Mouse (Mus musculus) CH12.LX (cell line): Measurements from ENCODE around the gene Sertm1. TPM values are rescaled to one million over a fixed set of nuclear protein-coding genes. Genes with fewer than 3 reads are reported as not detected.

Experiments used
- DNase-seq: peaks from one replicate; pipeline ENCODE4 v3.0.0-alpha.2; 2013; ENCODE audit errors: extremely low read depth
- H3K27ac ChIP-seq: 2 replicates; pipeline ENCODE4 v1.5.1; 2012; ENCODE audit warnings: low read depth, mild to moderate bottlenecking, control low read depth, moderate library complexity; ENCODE audit not compliant: insufficient read depth
- H3K27me3 ChIP-seq: replicated peaks from 2 replicates; pipeline ENCODE3; 2012; ENCODE audit warnings: inconsistent platforms
- H3K36me3 ChIP-seq, 2 experiments: replicated peaks in 1 of 2; 2 replicates each; pipeline versions ENCODE3 to v1.6.1; 2012; ENCODE audit warnings: inconsistent platforms in 1 of 2, low read length in 1 of 2, mild to moderate bottlenecking in 1 of 2, mixed read lengths in 1 of 2, moderate library complexity in 1 of 2; ENCODE audit not compliant: control insufficient read depth in 1 of 2, insufficient read depth in 1 of 2
- H3K4me1 ChIP-seq, 2 experiments: 2 replicates each; pipeline ENCODE4 v1.6.1; 2012; ENCODE audit warnings: inconsistent platforms in 1 of 2, moderate library complexity in 1 of 2; ENCODE audit not compliant: insufficient read depth in 2 of 2, control insufficient read depth in 1 of 2
- H3K4me2 ChIP-seq: 2 replicates; pipeline ENCODE4 v1.6.1; 2012; ENCODE audit warnings: low read depth, mild to moderate bottlenecking, control low read depth; ENCODE audit not compliant: poor library complexity, insufficient read depth, severe bottlenecking
- H3K4me3 ChIP-seq, 3 experiments: fragments of 150-350 bp in 1 of 3; sonication (generic) in 1 of 3; replicated peaks in 1 of 3; 2 replicates each; pipeline versions ENCODE3 to v1.5.1; 2011 to 2012; ENCODE audit warnings: low read depth in 2 of 3, low read length in 2 of 3, mild to moderate bottlenecking in 2 of 3, moderate library complexity in 2 of 3, control low read depth in 1 of 3, improper control_type of control experiment in 1 of 3, inconsistent platforms in 1 of 3, mixed read lengths in 1 of 3; ENCODE audit not compliant: poor library complexity in 1 of 3
- H3K79me2 ChIP-seq: replicated peaks from 2 replicates; pipeline ENCODE4 v1.6.1; 2012; ENCODE audit warnings: mild to moderate bottlenecking, moderate library complexity; ENCODE audit not compliant: control insufficient read depth, poor library complexity, insufficient read depth, severe bottlenecking; ENCODE audit errors: extremely low read depth
- H3K9ac ChIP-seq: 2 replicates; pipeline ENCODE4 v1.6.1; 2012; ENCODE audit warnings: low read depth, mild to moderate bottlenecking, control low read depth, moderate library complexity; ENCODE audit not compliant: insufficient read depth
- H3K9me3 ChIP-seq: replicated peaks from 2 replicates; pipeline ENCODE3; 2012; ENCODE audit warnings: low read length, inconsistent platforms, mixed read lengths
- BHLHE40 ChIP-seq: IDR thresholded peaks from 2 replicates; pipeline ENCODE4 v1.6.1; 2011; ENCODE audit warnings: mild to moderate bottlenecking, low read depth, low read length, improper control_type of control experiment
- CTCF ChIP-seq, 2 experiments: IDR thresholded peaks in 1 of 2; conservative IDR thresholded peaks in 1 of 2; 2 replicates each; pipeline ENCODE4 v1.5.1; 2011 to 2012; ENCODE audit warnings: low read depth in 2 of 2, low read length in 2 of 2, improper control_type of control experiment in 1 of 2, inconsistent platforms in 1 of 2, mild to moderate bottlenecking in 1 of 2, moderate library complexity in 1 of 2
- E2F4 ChIP-seq: IDR thresholded peaks from 2 replicates; pipeline ENCODE4 v1.6.1; 2011; ENCODE audit warnings: low read depth, low read length, improper control_type of control experiment; ENCODE audit not compliant: insufficient replicate concordance
- ELF1 ChIP-seq: IDR thresholded peaks from 2 replicates; pipeline ENCODE4 v1.6.1; 2014; ENCODE audit warnings: low read depth, mild to moderate bottlenecking, inconsistent platforms, low read length, improper control_type of control experiment
- EP300 ChIP-seq: IDR thresholded peaks from 2 replicates; pipeline ENCODE4 v1.6.1; 2011; ENCODE audit warnings: low read length, improper control_type of control experiment
- ETS1 ChIP-seq: conservative IDR thresholded peaks from 2 replicates; pipeline ENCODE4 v1.6.1; 2012; ENCODE audit warnings: low read depth, mild to moderate bottlenecking, inconsistent platforms, low read length, improper control_type of control experiment, moderate library complexity
- GABPA ChIP-seq: IDR thresholded peaks from 2 replicates; pipeline ENCODE4 v1.6.1; 2012; ENCODE audit warnings: low read depth, low read length, improper control_type of control experiment, inconsistent platforms; ENCODE audit not compliant: insufficient replicate concordance
- JUND ChIP-seq: conservative IDR thresholded peaks from 2 replicates; pipeline ENCODE4 v1.6.1; 2011; ENCODE audit warnings: low read depth, low read length, improper control_type of control experiment
- KAT2A ChIP-seq: IDR thresholded peaks from 2 replicates; pipeline ENCODE4 v1.6.1; 2012; ENCODE audit warnings: low read length, improper control_type of control experiment, inconsistent platforms; ENCODE audit not compliant: insufficient replicate concordance
- MAX ChIP-seq: IDR thresholded peaks from 2 replicates; pipeline ENCODE4 v1.6.1; 2011; ENCODE audit warnings: low read length, improper control_type of control experiment
- MAZ ChIP-seq: IDR thresholded peaks from 2 replicates; pipeline ENCODE4 v1.6.1; 2012; ENCODE audit warnings: low read depth, mild to moderate bottlenecking, inconsistent platforms, low read length, improper control_type of control experiment, moderate library complexity
- MYC ChIP-seq: IDR thresholded peaks from 2 replicates; pipeline ENCODE4 v1.6.1; 2011; ENCODE audit warnings: low read depth, mild to moderate bottlenecking, improper control_type of control experiment, low read length
- PAX5 ChIP-seq: IDR thresholded peaks from 2 replicates; pipeline ENCODE4 v1.6.1; 2012; ENCODE audit warnings: low read length, inconsistent platforms, mixed read lengths
- POLR2A ChIP-seq: IDR thresholded peaks from 2 replicates; pipeline ENCODE4 v1.6.1; 2011; ENCODE audit warnings: low read depth, mild to moderate bottlenecking, improper control_type of control experiment, low read length
- POLR2AphosphoS2 ChIP-seq: IDR thresholded peaks from 2 replicates; pipeline ENCODE4 v1.6.1; 2011; ENCODE audit warnings: low read depth, low read length, improper control_type of control experiment
- SIN3A ChIP-seq: IDR thresholded peaks from 2 replicates; pipeline ENCODE4 v1.6.1; 2012; ENCODE audit warnings: low read length, improper control_type of control experiment, inconsistent platforms
- SMC3 ChIP-seq: IDR thresholded peaks from 2 replicates; pipeline ENCODE4 v1.6.1; 2011; ENCODE audit warnings: low read depth, low read length, improper control_type of control experiment
- TCF12 ChIP-seq: IDR thresholded peaks from 2 replicates; pipeline ENCODE4 v1.6.1; 2014; ENCODE audit warnings: low read depth, mild to moderate bottlenecking, inconsistent platforms, low read length, improper control_type of control experiment
- USF1 ChIP-seq: IDR thresholded peaks from 2 replicates; pipeline ENCODE4 v1.6.1; 2014; ENCODE audit warnings: low read depth, mild to moderate bottlenecking, inconsistent platforms, low read length, improper control_type of control experiment
- ZKSCAN1 ChIP-seq: IDR thresholded peaks from 2 replicates; pipeline ENCODE4 v1.6.1; 2012; ENCODE audit warnings: low read depth, inconsistent platforms, low read length, improper control_type of control experiment, borderline replicate concordance
- dilution Hi-C: fragments of 300-500 bp; cut with MboI; formaldehyde crosslinking; loops from 2 replicates; pipeline ENCODE4 v1.14.3; 2020; ENCODE audit warnings: low sequenced_read_pairs; ENCODE audit not compliant: extremely low pct_unique_long_range_greater_than_20kb, extremely low pct_ligation_motif_present
- in situ Hi-C: fragments of 300-500 bp; cut with MboI; formaldehyde crosslinking; loops from 3 replicates; pipeline ENCODE4 v1.14.3; 2019; ENCODE audit warnings: low sequenced_read_pairs, low pct_ligation_motif_present, low pct_unique_long_range_greater_than_20kb, mixed read lengths
- polyA plus RNA-seq: library from polyadenylated mRNA; unstranded; fragments of >175 nt; gene quantifications from 2 replicates; pipeline ENCODE4 v1.2.1, GENCODE M21; 2012; ENCODE audit warnings: low read depth; ENCODE audit not compliant: insufficient read length
- total RNA-seq, 2 experiments: library from RNA; depleted of rRNA; stranded (reverse); fragments of 300-350 nt in 1 of 2; fragments of >200 nt in 1 of 2; gene quantifications; 2 replicates each; pipeline ENCODE4 v1.2.3; 2012 to 2014

Sertm1 gene
- total RNA-seq (2012; rRNA removed) (not detected in 2 replicates), total RNA-seq (2014; rRNA removed) (not detected in 2 replicates), polyA plus RNA-seq (not detected in 2 replicates)

DNA sequence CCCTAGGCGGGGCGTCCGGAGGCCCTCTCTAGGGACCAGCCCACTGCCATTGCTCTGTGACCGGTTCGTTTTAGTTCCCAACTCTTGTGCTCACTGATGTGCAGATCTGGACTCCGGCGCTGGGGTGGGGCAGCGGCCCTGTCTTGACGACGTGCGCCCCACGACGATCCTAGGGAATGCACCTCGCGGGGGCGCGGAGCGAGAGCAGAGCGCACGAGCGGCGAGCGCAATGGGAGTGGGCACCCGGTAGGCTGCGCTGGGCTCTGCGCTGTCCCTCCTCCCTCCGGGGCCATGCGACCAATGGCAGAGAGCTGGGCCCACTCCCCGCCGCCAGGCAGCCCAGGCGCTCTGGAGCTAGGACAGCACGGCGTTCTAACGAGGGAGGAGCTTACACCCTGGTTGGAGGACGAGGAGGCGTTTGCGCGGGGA, at the start of gene Sertm1:
TSS of gene Sertm1 (minus strand) at position 245 of the 429 bp plus-strand sequence.
- in situ Hi-C loops (no loop called here), dilution Hi-C loops (no loop called here)
- TF ChIP-seq MAX, result no peak
- no peak for TF ChIP-seq ETS1
- no peak for TF ChIP-seq POLR2A
- no peak for TF ChIP-seq MYC
- no peak for TF ChIP-seq KAT2A
- no peak for TF ChIP-seq PAX5
- TF ChIP-seq JUND, result no peak
- TF ChIP-seq ZKSCAN1, result no peak
- TF ChIP-seq E2F4, result no peak
- no peak for TF ChIP-seq ELF1
- TF ChIP-seq CTCF (conservative IDR thresholded peaks at IDR 0.05 in 1 of 2, IDR thresholded peaks at IDR 0.05 in 1 of 2; ENCODE audit: low read depth in 2 of 2, low read length in 2 of 2), result no peak
- no peak for TF ChIP-seq SMC3
- no peak for TF ChIP-seq EP300
- TF ChIP-seq TCF12, result no peak
- TF ChIP-seq POLR2AphosphoS2, result no peak
- TF ChIP-seq GABPA, result no peak
- TF ChIP-seq USF1, result no peak
- no peak for TF ChIP-seq MAZ
- Histone ChIP-seq H3K27me3 (peaks cover 3% of the 10 kb centered on the region), H3K4me2 (no peak within 1 kb of the TSS), H3K79me2 (no peaks in the 10 kb centered on the region), H3K4me1 (no peaks in the 10 kb centered on the region), H3K9ac (no peak within 1 kb of the TSS), H3K4me3 (no peak within 1 kb of the TSS), H3K27ac (no peak within 1 kb of the TSS), H3K36me3 (no peaks in the 10 kb centered on the region), H3K9me3 (peaks cover 3% of the 10 kb centered on the region)
- no peak for DNase-seq

DNA sequence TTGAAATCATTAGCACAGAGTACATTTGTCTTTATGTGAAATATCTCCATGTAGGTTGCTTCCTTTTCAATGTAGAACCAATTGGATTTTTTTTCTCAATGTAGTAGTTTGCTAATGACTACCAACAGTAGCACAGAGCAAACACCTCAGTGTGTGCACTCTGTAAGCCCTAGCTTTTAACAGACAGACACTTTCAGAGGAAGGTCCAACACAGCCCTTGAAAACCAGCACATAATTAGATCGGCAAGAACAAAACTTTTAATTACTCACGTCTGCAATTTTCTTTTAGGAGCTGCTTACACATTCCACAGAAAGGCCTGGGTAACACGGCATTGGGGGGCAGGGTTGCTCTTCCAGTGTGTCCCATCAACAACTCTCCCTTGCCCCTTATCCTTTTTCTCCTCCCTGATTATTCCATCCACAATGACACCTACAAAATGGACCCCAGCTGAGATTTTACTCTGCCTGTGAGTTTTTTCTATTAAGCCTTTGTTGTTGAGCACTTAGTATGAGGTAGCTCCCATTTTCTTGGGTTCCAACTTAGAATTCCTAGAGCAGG, 49.3 kb upstream of the Sertm1 start:
- no peak overlapping the region for H3K27ac ChIP-seq
- no peak for TF ChIP-seq BHLHE40
- TF ChIP-seq MAZ, result no peak
- no peak for TF ChIP-seq MAX
- TF ChIP-seq MYC, result no peak
- TF ChIP-seq SIN3A, result no peak
- TF ChIP-seq E2F4, result no peak
- TF ChIP-seq SMC3, result no peak
- TF ChIP-seq, all 38 proteins: peak for 0
- dilution Hi-C loops, result no loop called here
- no peaks in the 10 kb centered on the region for H3K79me2 ChIP-seq
- H3K9ac ChIP-seq, result no peak overlapping the region
- no peaks in the 10 kb centered on the region for H3K27me3 ChIP-seq
- H3K9me3 ChIP-seq, result no peaks in the 10 kb centered on the region
- no peaks in the 10 kb centered on the region for H3K36me3 ChIP-seq
- H3K4me3 ChIP-seq, result no peak overlapping the region
- H3K4me1 ChIP-seq, result no peaks in the 10 kb centered on the region
- no peak overlapping the region for H3K4me2 ChIP-seq
- in situ Hi-C loops, result no loop called here
- no peak for DNase-seq
